Mouse (Mus musculus) neural tube, embryonic 14.5 days (tissue): ENCODE measurements around the gene Angptl2. TPM values are rescaled to one million over a fixed set of nuclear protein-coding genes. Genes with fewer than 3 reads are reported as not detected.
"Not testable (repeated sequence)": the region's sequence is repeated elsewhere in the genome, so short reads cannot be mapped to it uniquely, and the experiment has no call there.

Source experiments
- ATAC-seq: fragments of 200-750 bp; cut with Nextera tagmentation; 2 replicates; pipeline ENCODE4 v1.8.0; 2017; ENCODE audit warnings: low read depth, mild to moderate bottlenecking, moderate TSS enrichment, moderate library complexity
- H3K27ac ChIP-seq: fragments of 300-500 bp; sonication (generic); 2 replicates; pipeline ENCODE4 v1.5.1; 2014; ENCODE audit warnings: low read depth, mild to moderate bottlenecking, control low read depth, low read length, moderate library complexity, mixed read lengths
- H3K27me3 ChIP-seq: fragments of 300-500 bp; sonication (generic); 2 replicates; pipeline ENCODE4 v1.6.1; 2014; ENCODE audit warnings: low read length; ENCODE audit not compliant: control insufficient read depth, insufficient read depth
- H3K36me3 ChIP-seq: fragments of 300-500 bp; sonication (generic); 2 replicates; pipeline ENCODE4 v1.6.1; 2014; ENCODE audit warnings: low read length, mixed read lengths; ENCODE audit not compliant: control insufficient read depth, insufficient read depth
- H3K4me1 ChIP-seq: fragments of 300-500 bp; sonication (generic); 2 replicates; pipeline ENCODE4 v1.6.1; 2014; ENCODE audit warnings: low read length; ENCODE audit not compliant: control insufficient read depth, insufficient read depth
- H3K4me2 ChIP-seq: fragments of 300-500 bp; sonication (generic); 2 replicates; pipeline ENCODE4 v1.6.1; 2014; ENCODE audit warnings: mild to moderate bottlenecking, low read depth, low read length, control low read depth
- H3K4me3 ChIP-seq: fragments of 300-500 bp; sonication (generic); 2 replicates; pipeline ENCODE4 v1.5.1; 2014; ENCODE audit warnings: low read depth, low read length, control low read depth, mixed read lengths
- H3K9ac ChIP-seq: fragments of 300-500 bp; sonication (generic); replicated peaks from 2 replicates; pipeline ENCODE4 v1.6.1; 2014; ENCODE audit warnings: low read depth, mild to moderate bottlenecking, control low read depth, low read length, mixed read lengths
- H3K9me3 ChIP-seq: fragments of 300-500 bp; sonication (generic); 2 replicates; pipeline ENCODE4 v1.6.1; 2016; ENCODE audit warnings: low read length; ENCODE audit not compliant: control insufficient read depth
- WGBS: fragments of 180-500 bp; shearing (Covaris S2); extraction: QIAGEN DNeasy Blood & Tissue Kit; methylation state at CpG from one replicate; pipeline ENCODE4 v1.1.7; 2014; 5-methylcytosine and 5-hydroxymethylcytosine counted together
- polyA plus RNA-seq: library from polyadenylated mRNA; unstranded; fragments of >200 nt; fragmentation: Nextera tagmentation; extraction: Ambion mirVana; gene quantifications from 2 replicates; pipeline ENCODE4 v1.2.1, GENCODE M21; 2014

Gene Angptl2
- polyA plus RNA-seq, 1 experiment from 2014 or later = 2.7 TPM

- H3K9me3 ChIP-seq = no peaks in the 10 kb centered on the region
- 80% methylated on average over 2 of the region's 2 CpGs for WGBS
- no peak overlapping the region for H3K9ac ChIP-seq
- no peak overlapping the region for H3K4me3 ChIP-seq
- no peak overlapping the region for H3K4me2 ChIP-seq
- H3K36me3 ChIP-seq = no peaks in the 10 kb centered on the region
- peaks cover 18% of the 10 kb centered on the region; the same call in 1 of the 2 replicates for H3K4me1 ChIP-seq
- H3K27me3 ChIP-seq = no peaks in the 10 kb centered on the region
- ATAC-seq = no peak
- no peak overlapping the region for H3K27ac ChIP-seq
Observed at GRCm38 (mm10) chr2:33210841-33211240, 5.0 kb upstream of the Angptl2 start.

- H3K36me3 ChIP-seq, ATAC-seq, H3K9ac ChIP-seq, H3K4me3 ChIP-seq, H3K27me3 ChIP-seq, H3K4me2 ChIP-seq, H3K27ac ChIP-seq, H3K9me3 ChIP-seq: not testable (repeated sequence)
- WGBS = 88% methylated on average over 11 of the region's 11 CpGs
- peaks cover 17% of the 10 kb centered on the region; the same call in 1 of the 2 replicates for H3K4me1 ChIP-seq
Observed at GRCm38 (mm10) chr2:33211263-33211662, 4.6 kb upstream of the Angptl2 start.

- Histone ChIP-seq H3K9ac (0 out of 2 replicates have a peak overlapping the region, but pooled peaks have one; percentile 16), H3K36me3 (no peaks in the 10 kb centered on the region), H3K9me3 (no peaks in the 10 kb centered on the region), H3K27me3 (no peaks in the 10 kb centered on the region), H3K27ac (peak overlapping the region; percentile 81), H3K4me1 (peaks cover 27% of the 10 kb centered on the region), H3K4me2 (peak overlapping the region; percentile 43), H3K4me3 (no peak overlapping the region)
- WGBS = 82% methylated on average over 5 of the region's 5 CpGs
- ATAC-seq = no peak
Observed at GRCm38 (mm10) chr2:33215177-33215699, 631 bp upstream of the Angptl2 start.

- Histone ChIP-seq H3K4me1 (peaks cover 27% of the 10 kb centered on the region), H3K27ac (peak overlapping the region; percentile 81), H3K27me3 (no peaks in the 10 kb centered on the region), H3K9me3 (no peaks in the 10 kb centered on the region), H3K36me3 (no peaks in the 10 kb centered on the region), H3K4me2 (peak overlapping the region; percentile 43), H3K9ac (peak overlapping the region; percentile 25), H3K4me3 (peak overlapping the region; percentile 25)
- WGBS = 13% methylated on average over 18 of the region's 18 CpGs
- no peak for ATAC-seq
Observed at GRCm38 (mm10) chr2:33216645-33217424, 966 bp downstream of the Angptl2 start.

GRCm38 (mm10) chr2:33217425-33217794 is 1.5 kb downstream of the Angptl2 start:
- H3K4me3 ChIP-seq = no peak overlapping the region; the same call in 1 of the 2 replicates
- H3K9me3 ChIP-seq = no peaks in the 10 kb centered on the region
- 0 out of 2 replicates have a peak overlapping the region, but pooled peaks have one; percentile 25 for H3K9ac ChIP-seq
- no peaks in the 10 kb centered on the region for H3K27me3 ChIP-seq
- 54% methylated on average over 3 of the region's 3 CpGs for WGBS
- no peak for ATAC-seq
- peaks cover 27% of the 10 kb centered on the region for H3K4me1 ChIP-seq
- H3K27ac ChIP-seq = peak overlapping the region; percentile 81; the same call in 1 of the 2 replicates
- H3K36me3 ChIP-seq = no peaks in the 10 kb centered on the region
- peak overlapping the region; percentile 43; the same call in 1 of the 2 replicates for H3K4me2 ChIP-seq

GRCm38 (mm10) chr2:33218903-33219625 is 3.2 kb downstream of the Angptl2 start:
- Histone ChIP-seq H3K4me3 (no peak overlapping the region), H3K9me3 (no peaks in the 10 kb centered on the region), H3K27ac (no peak overlapping the region), H3K4me2 (no peak overlapping the region), H3K27me3 (no peaks in the 10 kb centered on the region), H3K9ac (no peak overlapping the region), H3K4me1 (peaks cover 27% of the 10 kb centered on the region), H3K36me3 (no peaks in the 10 kb centered on the region)
- 70% methylated on average over 11 of the region's 11 CpGs for WGBS
- ATAC-seq = no peak

GRCm38 (mm10) chr2:33219637-33220036 is 3.8 kb downstream of the Angptl2 start:
- no peak for ATAC-seq
- Histone ChIP-seq H3K27me3 (no peaks in the 10 kb centered on the region), H3K27ac (no peak overlapping the region), H3K4me1 (peaks cover 27% of the 10 kb centered on the region), H3K36me3 (no peaks in the 10 kb centered on the region), H3K4me3 (no peak overlapping the region), H3K9me3 (no peaks in the 10 kb centered on the region), H3K9ac (no peak overlapping the region), H3K4me2 (no peak overlapping the region)
- 90% methylated on average over 4 of the region's 4 CpGs for WGBS

GRCm38 (mm10) chr2:33220246-33220645 is 4.4 kb downstream of the Angptl2 start:
- Histone ChIP-seq H3K9me3 (no peaks in the 10 kb centered on the region), H3K4me1 (peaks cover 26% of the 10 kb centered on the region), H3K9ac (no peak overlapping the region), H3K4me2 (no peak overlapping the region), H3K27ac (no peak overlapping the region), H3K36me3 (no peaks in the 10 kb centered on the region), H3K27me3 (no peaks in the 10 kb centered on the region), H3K4me3 (no peak overlapping the region)
- ATAC-seq = no peak
- WGBS = 85% methylated on average over 6 of the region's 6 CpGs
